Mouse (Mus musculus) E14TG2a.4 (cell line): ENCODE measurements around the gene Abhd15.
A peak's percentile ranks its signal among the peaks of the same experiment; 100 is the strongest.

Source experiments
- H3K27me3 ChIP-seq: 2 replicates; pipeline ENCODE4 v1.6.1; 2014; ENCODE audit warnings: low read length, control low read depth; ENCODE audit not compliant: insufficient read depth
- H3K36me3 ChIP-seq: 2 replicates; pipeline ENCODE4 v1.6.1; 2014; ENCODE audit warnings: low read length, control low read depth; ENCODE audit not compliant: insufficient read depth
- H3K4me1 ChIP-seq: replicated peaks from 2 replicates; pipeline ENCODE4 v1.6.1; 2014; ENCODE audit warnings: low read depth, low read length, control low read depth
- H3K4me3 ChIP-seq: replicated peaks from 2 replicates; pipeline ENCODE4 v1.5.1; 2014; ENCODE audit warnings: mild to moderate bottlenecking, low read length
- H3K9me3 ChIP-seq: 2 replicates; pipeline ENCODE4 v1.6.1; 2014; ENCODE audit warnings: low read length, control low read depth
- CTCF ChIP-seq: conservative IDR thresholded peaks from 2 replicates; pipeline ENCODE4 v1.5.1; 2014; ENCODE audit warnings: low read length
- NANOG ChIP-seq: IDR thresholded peaks from 2 replicates; pipeline ENCODE4 v1.6.1; 2014; ENCODE audit warnings: borderline replicate concordance, low read length, mixed read lengths
- POU5F1 ChIP-seq: IDR thresholded peaks from 2 replicates; pipeline ENCODE4 v1.6.1; 2014; ENCODE audit warnings: low read length, borderline replicate concordance

The Abhd15 gene

GRCm38 (mm10) chr11:77512891-77513810, 1.8 kb upstream of the Abhd15 start:
- Histone ChIP-seq H3K36me3 (peaks cover 10% of the 10 kb centered on the region), H3K9me3 (no peaks in the 10 kb centered on the region), H3K4me1 (peaks cover 56% of the 10 kb centered on the region), H3K27me3 (peaks cover 49% of the 10 kb centered on the region), H3K4me3 (peak overlapping the region; percentile 85)
- no peak for TF ChIP-seq POU5F1
- TF ChIP-seq CTCF: no peak
- TF ChIP-seq NANOG: no peak

GRCm38 (mm10) chr11:77513811-77514170, 1.1 kb upstream of the Abhd15 start:
- Histone ChIP-seq H3K4me1 (peaks cover 56% of the 10 kb centered on the region), H3K36me3 (peaks cover 10% of the 10 kb centered on the region), H3K4me3 (peak overlapping the region; percentile 81), H3K27me3 (peaks cover 55% of the 10 kb centered on the region), H3K9me3 (no peaks in the 10 kb centered on the region)
- no peak for TF ChIP-seq NANOG
- TF ChIP-seq POU5F1: no peak
- no peak for TF ChIP-seq CTCF

GRCm38 (mm10) chr11:77514281-77514831, 565 bp upstream of the Abhd15 start:
- H3K4me3 ChIP-seq: peak overlapping the region; percentile 81
- peaks cover 10% of the 10 kb centered on the region for H3K36me3 ChIP-seq
- H3K9me3 ChIP-seq: no peaks in the 10 kb centered on the region
- TF ChIP-seq POU5F1 (no peak), CTCF (no peak), NANOG (no peak)
- H3K4me1 ChIP-seq: peaks cover 52% of the 10 kb centered on the region
- peaks cover 61% of the 10 kb centered on the region for H3K27me3 ChIP-seq

- no peak for TF ChIP-seq POU5F1
- TF ChIP-seq CTCF: no peak
- no peak for TF ChIP-seq NANOG
- H3K4me3 ChIP-seq: peak within 1 kb of the TSS; percentile 81
- peaks cover 69% of the 10 kb centered on the region for H3K27me3 ChIP-seq
- no peaks in the 10 kb centered on the region for H3K9me3 ChIP-seq
- peaks cover 52% of the 10 kb centered on the region for H3K4me1 ChIP-seq
- H3K36me3 ChIP-seq: no peaks in the 10 kb centered on the region
These were observed 974 bp downstream of the Abhd15 start, which contains the start of gene Trp53i13 for GRCm38 (mm10) chr11:77515637-77516552. Gene Trp53i13 (minus strand): TSS chr11:77515980.

GRCm38 (mm10) chr11:77516553-77517425, 1.9 kb downstream of the Abhd15 start:
- no peaks in the 10 kb centered on the region for H3K36me3 ChIP-seq
- no peaks in the 10 kb centered on the region for H3K9me3 ChIP-seq
- H3K4me3 ChIP-seq: no peak overlapping the region
- peaks cover 52% of the 10 kb centered on the region for H3K4me1 ChIP-seq
- peaks cover 74% of the 10 kb centered on the region for H3K27me3 ChIP-seq
- TF ChIP-seq CTCF: no peak
- no peak for TF ChIP-seq POU5F1
- no peak for TF ChIP-seq NANOG

GRCm38 (mm10) chr11:77518051-77518798, 3.3 kb downstream of the Abhd15 start:
- Histone ChIP-seq H3K4me1 (peaks cover 44% of the 10 kb centered on the region), H3K36me3 (no peaks in the 10 kb centered on the region), H3K9me3 (no peaks in the 10 kb centered on the region), H3K4me3 (0 out of 2 replicates have a peak overlapping the region, but pooled peaks have one; percentile 7), H3K27me3 (peaks cover 76% of the 10 kb centered on the region)
- TF ChIP-seq CTCF (no peak), NANOG (no peak), POU5F1 (no peak)

GRCm38 (mm10) chr11:77519043-77519442, 4.1 kb downstream of the Abhd15 start, which contains the start of gene Gm10392:
Gene Gm10392 (minus strand): TSS chr11:77519198.
- peaks cover 37% of the 10 kb centered on the region for H3K4me1 ChIP-seq
- H3K9me3 ChIP-seq: no peaks in the 10 kb centered on the region
- TF ChIP-seq CTCF (no peak), NANOG (no peak), POU5F1 (no peak)
- 0 out of 2 replicates have a peak within 1 kb of the TSS, but pooled peaks have one; percentile 7 for H3K4me3 ChIP-seq
- peaks cover 71% of the 10 kb centered on the region for H3K27me3 ChIP-seq
- H3K36me3 ChIP-seq: no peaks in the 10 kb centered on the region
